In genomic region chr11:76311224-76312000, GRCm38 (mm10) we compare ENCODE assay signal across 14 mouse cellular contexts.
DNase-seq lines count a peak whose midpoint lies in the region; ATAC-seq and TF ChIP-seq lines count a peak whose summit lies in the region.
"Had no signal": no experiment of that assay in that cellular context is flagged by ENCODE, and none has a peak within 500 bp of the region (broad histone marks: within the 10 kb centered on the region; RNA-seq: fewer than 3 reads in every experiment).

No protein-coding gene starts in this region.

- peak overlapping the region; percentile 27; the same call in 1 of the 2 replicates for H3K9ac ChIP-seq in forebrain, embryonic 11.5 days (ENCODE audit: low read length)
- no peak overlapping the region for H3K9ac ChIP-seq in forebrain, postnatal 0 days
- H3K9ac ChIP-seq in kidney, embryonic 15.5 days = no peak overlapping the region
- H3K9ac ChIP-seq in embryonic facial prominence, embryonic 11.5 days (replicated peaks; ENCODE audit: low read length) = no peak overlapping the region
- 0 out of 2 replicates have a peak overlapping the region, but pooled peaks have one; percentile 39 for H3K9ac ChIP-seq in limb, embryonic 13.5 days

- WGBS in forebrain, embryonic 11.5 days = 72% methylated on average over 12 of the region's 12 CpGs
- WGBS in forebrain, postnatal 0 days = 66% methylated on average over 12 of the region's 12 CpGs
- 76% methylated on average over 12 of the region's 12 CpGs for WGBS in kidney, embryonic 15.5 days
- 53% methylated on average over 12 of the region's 12 CpGs for WGBS in embryonic facial prominence, embryonic 11.5 days
- WGBS in limb, embryonic 13.5 days = 33% methylated on average over 12 of the region's 12 CpGs

- peak overlapping the region; percentile 43; the same call in 1 of the 2 replicates for H3K27ac ChIP-seq in forebrain, embryonic 11.5 days (ENCODE audit: low read depth, low read length)
- H3K27ac ChIP-seq in forebrain, postnatal 0 days (ENCODE audit: low read depth, low read length) = no peak overlapping the region
- H3K27ac ChIP-seq in kidney, embryonic 15.5 days = 0 out of 2 replicates have a peak overlapping the region, but pooled peaks have one; percentile 29
- peak overlapping the region; percentile 87 for H3K27ac ChIP-seq in embryonic facial prominence, embryonic 11.5 days (replicated peaks; ENCODE audit: low read depth, low read length)
- H3K27ac ChIP-seq in limb, embryonic 13.5 days = peak overlapping the region; percentile 90

- ATAC-seq in forebrain, embryonic 11.5 days (replicated peaks; ENCODE audit: low FRiP score) = no peak
- no peak for ATAC-seq in forebrain, postnatal 0 days
- no peak for ATAC-seq in kidney, embryonic 15.5 days (replicated peaks; ENCODE audit: low FRiP score)
- peak; percentile 50 for ATAC-seq in embryonic facial prominence, embryonic 11.5 days (replicated peaks; ENCODE audit: insufficient number of reproducible peaks, low FRiP score, low TSS enrichment, low read depth)
- ATAC-seq in limb, embryonic 13.5 days (ENCODE audit: low FRiP score, low read depth) = peak; percentile 75
- no peak for ATAC-seq in monocyte, adult 5-6 weeks (replicated peaks; ENCODE audit: insufficient number of reproducible peaks, low FRiP score, low TSS enrichment, poor library complexity, severe bottlenecking)

- no peak overlapping the region for H3K4me3 ChIP-seq in forebrain, embryonic 11.5 days (ENCODE audit: low read depth, low read length)
- H3K4me3 ChIP-seq in forebrain, postnatal 0 days (ENCODE audit: low read depth, low read length) = no peak overlapping the region
- no peak overlapping the region for H3K4me3 ChIP-seq in kidney, embryonic 15.5 days (replicated peaks)
- H3K4me3 ChIP-seq in embryonic facial prominence, embryonic 11.5 days (ENCODE audit: low read depth, low read length) = no peak overlapping the region
- no peak overlapping the region for H3K4me3 ChIP-seq in limb, embryonic 13.5 days

- TF ChIP-seq CTCF in forebrain, postnatal 0 days (IDR thresholded peaks at IDR 0.05; ENCODE audit: low read depth) = no peak

- peaks cover 25% of the 10 kb centered on the region for H3K4me1 ChIP-seq in forebrain, embryonic 11.5 days (replicated peaks; ENCODE audit: control insufficient read depth, insufficient read depth, low read length)
- no peaks in the 10 kb centered on the region for H3K4me1 ChIP-seq in forebrain, postnatal 0 days (ENCODE audit: insufficient read depth)
- peaks cover 50% of the 10 kb centered on the region for H3K4me1 ChIP-seq in kidney, embryonic 15.5 days
- H3K4me1 ChIP-seq in embryonic facial prominence, embryonic 11.5 days (ENCODE audit: control insufficient read depth, insufficient read depth, low read length) = peaks cover 24% of the 10 kb centered on the region
- peaks cover 70% of the 10 kb centered on the region for H3K4me1 ChIP-seq in limb, embryonic 13.5 days

- H3K36me3 ChIP-seq in forebrain, embryonic 11.5 days (ENCODE audit: control insufficient read depth, insufficient read depth, low read length) = no peaks in the 10 kb centered on the region
- H3K36me3 ChIP-seq in forebrain, postnatal 0 days (ENCODE audit: insufficient read depth) = no peaks in the 10 kb centered on the region
- H3K36me3 ChIP-seq in kidney, embryonic 15.5 days = no peaks in the 10 kb centered on the region
- no peaks in the 10 kb centered on the region for H3K36me3 ChIP-seq in embryonic facial prominence, embryonic 11.5 days (replicated peaks; ENCODE audit: control insufficient read depth, insufficient read depth, low read depth, low read length)
- no peaks in the 10 kb centered on the region for H3K36me3 ChIP-seq in limb, embryonic 13.5 days

- no peaks in the 10 kb centered on the region for H3K9me3 ChIP-seq in forebrain, embryonic 11.5 days (ENCODE audit: control insufficient read depth, low read length)
- no peaks in the 10 kb centered on the region for H3K9me3 ChIP-seq in forebrain, postnatal 0 days (ENCODE audit: low read length)
- H3K9me3 ChIP-seq in kidney, embryonic 15.5 days (replicated peaks) = no peaks in the 10 kb centered on the region
- no peaks in the 10 kb centered on the region for H3K9me3 ChIP-seq in embryonic facial prominence, embryonic 11.5 days (replicated peaks; ENCODE audit: control insufficient read depth, low read length)
- H3K9me3 ChIP-seq in limb, embryonic 13.5 days = no peaks in the 10 kb centered on the region

- H3K27me3 ChIP-seq in forebrain, embryonic 11.5 days (ENCODE audit: control insufficient read depth, insufficient read depth, low read length) = no peaks in the 10 kb centered on the region
- H3K27me3 ChIP-seq in forebrain, postnatal 0 days (ENCODE audit: insufficient read depth, low read length) = no peaks in the 10 kb centered on the region
- no peaks in the 10 kb centered on the region for H3K27me3 ChIP-seq in kidney, embryonic 15.5 days
- no peaks in the 10 kb centered on the region for H3K27me3 ChIP-seq in embryonic facial prominence, embryonic 11.5 days (ENCODE audit: control insufficient read depth, insufficient read depth, low read length)
- H3K27me3 ChIP-seq in limb, embryonic 13.5 days = no peaks in the 10 kb centered on the region

- H3K4me2 ChIP-seq in forebrain, embryonic 11.5 days (ENCODE audit: low read depth, low read length, severe bottlenecking) = no peak overlapping the region
- no peak overlapping the region for H3K4me2 ChIP-seq in forebrain, postnatal 0 days (ENCODE audit: low read depth)
- H3K4me2 ChIP-seq in kidney, embryonic 15.5 days = no peak overlapping the region
- no peak overlapping the region for H3K4me2 ChIP-seq in embryonic facial prominence, embryonic 11.5 days (ENCODE audit: low read depth, low read length)
- peak overlapping the region; percentile 30 for H3K4me2 ChIP-seq in limb, embryonic 13.5 days (replicated peaks)
- H3K4me2 ChIP-seq: liver, embryonic 11.5 days had no signal

- no peak for DNase-seq in forebrain, embryonic 11.5 days (ENCODE audit: low spot score)
- DNase-seq in forebrain, postnatal 0 days = no peak
- no peak for DNase-seq in kidney, postnatal 4 days
- peak; percentile 77 for DNase-seq in embryonic facial prominence, embryonic 11.5 days (ENCODE audit: low spot score)
- DNase-seq in layer of hippocampus, adult 18-20 months (ENCODE audit: low spot score in 2 of 2) = no peak
- DNase-seq: cerebellum, adult 8-10 months; embryo, embryonic 11 days; gastrocnemius, postnatal 10 days; kidney, adult 8-10 months; right cerebral cortex, postnatal 14 days had no signal

Comparison
In these comparisons a context has a peak if more than half of its experiments do, and no peak if none do; other contexts are left out.
1. H3K9ac ChIP-seq: peak in forebrain, embryonic 11.5 days (single experiment) and limb, embryonic 13.5 days (single experiment); none in forebrain, postnatal 0 days (single experiment), kidney, embryonic 15.5 days (single experiment) and embryonic facial prominence, embryonic 11.5 days (single experiment).
2. ATAC-seq: peak in embryonic facial prominence, embryonic 11.5 days (single experiment) and limb, embryonic 13.5 days (single experiment); none in forebrain, embryonic 11.5 days (single experiment), forebrain, postnatal 0 days (single experiment), kidney, embryonic 15.5 days (single experiment) and monocyte, adult 5-6 weeks (single experiment).